Mouse (Mus musculus) kidney, postnatal 0 days (tissue): ENCODE data around the gene Plekhd1. TPM values are rescaled to one million over a fixed set of nuclear protein-coding genes. Genes with fewer than 3 reads are reported as not detected.

Experiments
- ATAC-seq: fragments of 200-750 bp; cut with Nextera tagmentation; replicated peaks from 2 replicates; pipeline ENCODE4 v1.8.0; 2017; ENCODE audit warnings: low read depth, moderate number of reproducible peaks, moderate TSS enrichment, moderate library complexity; ENCODE audit not compliant: low FRiP score
- DNase-seq: peaks from one replicate; pipeline ENCODE4 v3.0.0-alpha.2; 2016; ENCODE audit warnings: low spot score
- H3K27ac ChIP-seq: fragments of 300-500 bp; sonication (generic); 2 replicates; pipeline ENCODE4 v1.5.1; 2014; ENCODE audit warnings: mild to moderate bottlenecking
- H3K27me3 ChIP-seq: fragments of 300-500 bp; sonication (generic); 2 replicates; pipeline ENCODE4 v1.6.1; 2014; ENCODE audit warnings: low read length, mixed read lengths; ENCODE audit not compliant: insufficient read depth
- H3K36me3 ChIP-seq: fragments of 300-500 bp; sonication (generic); 2 replicates; pipeline ENCODE4 v1.6.1; 2014; ENCODE audit warnings: low read length, mixed read lengths; ENCODE audit not compliant: insufficient read depth
- H3K4me1 ChIP-seq: fragments of 300-500 bp; sonication (generic); replicated peaks from 2 replicates; pipeline ENCODE4 v1.6.1; 2014; ENCODE audit warnings: antibody characterized with exemption, low read length, mixed read lengths; ENCODE audit not compliant: insufficient read depth
- H3K4me2 ChIP-seq: fragments of 300-500 bp; sonication (generic); 2 replicates; pipeline ENCODE4 v1.6.1; 2014; ENCODE audit warnings: mild to moderate bottlenecking, low read length, moderate library complexity, mixed read lengths
- H3K4me3 ChIP-seq: fragments of 300-500 bp; sonication (generic); replicated peaks from 2 replicates; pipeline ENCODE4 v1.5.1; 2014; ENCODE audit warnings: low read depth, low read length
- H3K9ac ChIP-seq: fragments of 300-500 bp; sonication (generic); 2 replicates; pipeline ENCODE4 v1.6.1; 2014; ENCODE audit warnings: low read depth, low read length
- H3K9me3 ChIP-seq: fragments of 300-500 bp; sonication (generic); replicated peaks from 2 replicates; pipeline ENCODE4 v1.6.1; 2016; ENCODE audit warnings: low read length, inconsistent platforms, mixed read lengths
- CTCF ChIP-seq: IDR thresholded peaks from 2 replicates; pipeline ENCODE4 v1.5.1; 2016; ENCODE audit warnings: antibody characterized with exemption, low read depth, mild to moderate bottlenecking, moderate library complexity
- WGBS: fragments of 180-500 bp; shearing (Covaris S2); extraction: QIAGEN DNeasy Blood & Tissue Kit; methylation state at CpG from one replicate; pipeline ENCODE4 v1.1.7; 2014; 5-methylcytosine and 5-hydroxymethylcytosine counted together
- polyA plus RNA-seq: library from polyadenylated mRNA; unstranded; fragments of >200 nt; fragmentation: Nextera tagmentation; extraction: Ambion mirVana; gene quantifications from 2 replicates; pipeline ENCODE4 v1.2.1, GENCODE M21; 2015

Plekhd1 gene
- polyA plus RNA-seq, 1 experiment from 2014 or later, result 3.5 TPM

DNA sequence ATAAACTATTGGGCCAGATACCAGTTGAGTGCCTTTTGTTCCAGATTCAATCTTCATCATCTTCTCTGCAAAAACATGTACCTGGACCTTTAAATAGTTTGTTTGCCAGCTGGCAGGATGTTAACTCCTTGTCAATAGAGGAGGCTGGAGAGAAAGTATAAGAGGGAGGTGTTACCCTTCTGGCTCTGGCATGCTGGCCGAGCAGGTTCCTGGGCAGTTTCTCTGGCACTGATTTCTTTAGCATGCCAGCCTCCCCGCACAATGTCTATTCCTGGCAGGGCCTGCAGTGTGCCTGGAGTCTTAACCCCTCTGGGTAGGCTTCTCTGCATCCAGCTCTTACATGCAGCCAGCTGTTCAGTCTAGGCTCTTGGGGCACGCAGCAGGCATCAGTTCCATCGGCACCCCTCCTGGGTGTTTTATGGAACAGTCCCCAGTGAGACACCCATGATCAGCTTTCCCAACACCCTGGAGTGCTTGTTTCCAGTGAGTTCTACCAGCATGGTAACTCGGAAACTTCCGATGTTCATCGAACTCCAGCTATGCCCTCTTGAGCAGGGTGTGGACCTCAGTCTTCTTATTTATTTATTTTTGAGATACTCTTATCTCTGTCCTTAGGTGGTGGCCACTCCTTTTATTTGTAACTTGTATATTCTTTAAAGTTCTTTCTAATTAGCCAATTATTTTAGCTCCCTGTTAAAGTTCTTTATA is 38.3 kb upstream of the Plekhd1 start:
- ATAC-seq (no peak), DNase-seq (no peak)
- 86% methylated on average over 7 of the region's 7 CpGs for WGBS
- Histone ChIP-seq H3K4me3 (no peak overlapping the region), H3K4me1 (no peaks in the 10 kb centered on the region), H3K9ac (0 out of 2 replicates have a peak overlapping the region, but pooled peaks have one; percentile 24), H3K36me3 (no peaks in the 10 kb centered on the region), H3K4me2 (no peak overlapping the region), H3K27ac (no peak overlapping the region), H3K27me3 (no peaks in the 10 kb centered on the region), H3K9me3 (no peaks in the 10 kb centered on the region)
- no peak for TF ChIP-seq CTCF

DNA sequence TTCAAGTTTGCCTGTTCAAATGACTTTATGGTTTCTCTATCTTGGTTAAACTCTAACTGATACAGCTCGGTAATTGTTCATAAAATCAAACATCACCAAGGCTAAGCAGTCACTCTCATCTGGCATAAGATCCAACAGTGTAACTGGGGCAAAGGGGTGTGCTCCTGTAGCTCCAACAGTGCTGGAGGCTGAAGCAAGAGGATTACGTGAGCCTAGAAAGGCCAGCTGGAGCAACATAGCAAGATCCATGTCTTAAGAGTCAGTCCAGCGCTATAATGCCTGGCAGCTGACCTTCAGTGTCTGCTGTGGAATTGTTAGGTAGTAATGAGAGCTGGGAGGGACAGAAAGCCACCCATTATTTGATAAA is 37.7 kb upstream of the Plekhd1 start:
- TF ChIP-seq CTCF, result no peak
- no peak overlapping the region for H3K4me2 ChIP-seq
- no peak for ATAC-seq

DNA sequence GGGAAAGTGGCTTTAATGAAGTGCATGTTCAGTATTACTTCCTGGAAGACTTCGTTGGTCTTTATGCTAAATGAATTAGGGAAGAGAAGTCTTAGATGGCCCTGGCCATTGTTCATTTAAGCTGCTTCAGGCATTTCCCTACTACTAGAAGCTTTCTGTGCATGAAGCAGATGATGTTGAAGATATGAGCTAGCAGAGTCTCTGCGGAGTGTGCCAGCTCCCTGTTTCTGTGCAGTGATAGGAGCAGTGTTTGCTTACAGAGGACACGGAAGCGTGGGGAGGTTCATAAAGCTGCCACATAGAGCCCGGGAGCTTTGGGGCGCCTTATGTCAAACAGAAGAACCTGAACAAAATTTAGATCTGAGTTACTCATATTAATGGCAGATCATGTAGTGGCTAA is 33.7 kb upstream of the Plekhd1 start:
- TF ChIP-seq CTCF, result no peak
- no peak overlapping the region; the same call in 1 of the 2 replicates for H3K4me2 ChIP-seq
- no peaks in the 10 kb centered on the region for H3K4me1 ChIP-seq
- WGBS, result 51% methylated on average over 6 of the region's 6 CpGs
- H3K4me3 ChIP-seq, result no peak overlapping the region
- no peaks in the 10 kb centered on the region for H3K27me3 ChIP-seq
- H3K36me3 ChIP-seq, result 0 out of 2 replicates have a peak, but pooled peaks cover 3% of the 10 kb centered on the region
- ATAC-seq (no peak), DNase-seq (peak; percentile 18)
- no peaks in the 10 kb centered on the region for H3K9me3 ChIP-seq
- H3K27ac ChIP-seq, result no peak overlapping the region
- H3K9ac ChIP-seq, result no peak overlapping the region

More for the DNA sequence above, 37.7 kb upstream of the Plekhd1 start:
- no peak overlapping the region for H3K27ac ChIP-seq
- H3K27me3 ChIP-seq, result no peaks in the 10 kb centered on the region
- no peaks in the 10 kb centered on the region for H3K36me3 ChIP-seq
- no peaks in the 10 kb centered on the region for H3K9me3 ChIP-seq
- H3K4me1 ChIP-seq, result no peaks in the 10 kb centered on the region
- WGBS, result 82% methylated on average over 3 of the region's 3 CpGs
- no peak overlapping the region for H3K9ac ChIP-seq
- no peak overlapping the region for H3K4me3 ChIP-seq
- no peak for DNase-seq

DNA sequence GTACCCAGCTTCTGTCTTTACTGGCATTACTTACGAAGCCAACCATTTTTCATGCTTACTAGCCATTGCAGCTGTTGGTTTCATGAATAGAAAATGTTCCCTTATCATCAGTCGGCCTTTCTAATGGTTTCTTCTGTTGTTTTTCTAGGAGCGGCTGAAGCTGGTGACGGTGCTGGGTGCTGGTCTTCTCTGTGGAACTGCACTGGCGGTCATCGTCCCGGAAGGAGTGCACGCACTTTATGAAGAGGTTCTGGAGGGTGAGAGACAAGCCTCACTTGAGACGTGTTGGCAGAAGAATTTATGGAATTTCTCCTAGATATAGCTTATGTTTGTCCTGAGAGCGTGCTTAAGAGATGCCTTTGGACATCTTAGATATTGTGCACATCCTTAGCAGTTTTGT is 30.1 kb upstream of the Plekhd1 start:
- no peak for ATAC-seq
- no peak overlapping the region for H3K4me2 ChIP-seq
- no peak overlapping the region for H3K9ac ChIP-seq
- no peaks in the 10 kb centered on the region for H3K27me3 ChIP-seq
- 91% methylated on average over 10 of the region's 10 CpGs for WGBS
- peaks cover 11% of the 10 kb centered on the region; the same call in 1 of the 2 replicates for H3K36me3 ChIP-seq
- H3K27ac ChIP-seq, result no peak overlapping the region
- H3K9me3 ChIP-seq, result no peaks in the 10 kb centered on the region
- no peak for TF ChIP-seq CTCF
- H3K4me3 ChIP-seq, result no peak overlapping the region
- DNase-seq, result no peak
- no peaks in the 10 kb centered on the region for H3K4me1 ChIP-seq

DNA sequence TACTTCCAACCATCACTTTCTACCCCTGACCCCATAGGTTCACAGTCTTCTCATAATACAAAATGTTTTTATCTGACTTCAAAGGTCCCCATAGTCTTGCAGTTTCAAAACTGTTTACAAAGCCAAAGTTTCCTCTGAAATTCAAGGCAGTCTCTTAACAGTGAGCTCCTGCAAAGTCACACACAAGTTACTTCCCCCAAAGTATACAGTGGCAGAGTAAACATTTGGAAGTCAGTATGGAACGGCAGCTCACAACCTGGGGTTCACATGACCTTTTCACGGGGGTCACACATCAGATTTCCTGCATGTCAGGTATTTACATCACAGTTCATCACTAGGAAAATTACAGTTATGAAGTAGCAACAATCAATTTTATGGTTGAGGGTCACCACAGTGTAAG is 28.5 kb upstream of the Plekhd1 start:
- H3K27me3 ChIP-seq, result no peaks in the 10 kb centered on the region
- no peak for TF ChIP-seq CTCF
- no peak overlapping the region for H3K9ac ChIP-seq
- DNase-seq (no peak), ATAC-seq (no peak)
- H3K27ac ChIP-seq, result no peak overlapping the region
- WGBS, result 57% methylated on average over 2 of the region's 2 CpGs
- no peak overlapping the region for H3K4me3 ChIP-seq
- no peaks in the 10 kb centered on the region for H3K9me3 ChIP-seq
- H3K4me2 ChIP-seq, result no peak overlapping the region
- peaks cover 17% of the 10 kb centered on the region; the same call in 1 of the 2 replicates for H3K36me3 ChIP-seq
- H3K4me1 ChIP-seq, result no peaks in the 10 kb centered on the region

DNA sequence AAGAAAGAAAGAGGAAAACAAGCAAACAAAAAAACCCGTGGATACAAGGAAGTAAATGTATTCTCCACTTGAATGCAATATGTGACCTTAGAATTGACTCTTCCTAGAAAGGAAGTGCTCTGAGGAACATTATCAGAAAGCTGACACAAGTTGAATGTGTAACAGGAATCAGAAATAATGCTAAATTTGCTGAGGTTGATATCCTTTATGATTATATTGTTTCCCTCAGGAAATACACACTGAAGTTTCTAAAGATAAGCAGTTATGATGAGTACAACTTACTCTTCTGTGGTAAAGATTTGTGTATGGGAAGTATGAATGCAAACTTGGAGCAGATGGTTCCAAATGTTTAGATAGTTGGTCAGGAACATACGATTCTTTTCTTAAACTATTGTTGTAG is 24.0 kb upstream of the Plekhd1 start:
- H3K27ac ChIP-seq, result no peak overlapping the region
- no peaks in the 10 kb centered on the region for H3K4me1 ChIP-seq
- H3K36me3 ChIP-seq, result peaks cover 18% of the 10 kb centered on the region; the same call in 1 of the 2 replicates
- 64% methylated on average over 2 of the region's 2 CpGs for WGBS
- H3K9me3 ChIP-seq, result no peaks in the 10 kb centered on the region
- no peak for ATAC-seq
- H3K4me2 ChIP-seq, result no peak overlapping the region
- TF ChIP-seq CTCF, result no peak
- H3K4me3 ChIP-seq, result no peak overlapping the region
- no peak for DNase-seq
- no peak overlapping the region for H3K9ac ChIP-seq
- no peaks in the 10 kb centered on the region for H3K27me3 ChIP-seq
